Mouse (Mus musculus) right cerebral cortex, postnatal 4 days (tissue): ENCODE results near the gene Col6a1.

ENCODE experiments used
- DNase-seq: peaks from one replicate; pipeline ENCODE4 v3.0.0-alpha.2; 2022

Gene Col6a1

DNA sequence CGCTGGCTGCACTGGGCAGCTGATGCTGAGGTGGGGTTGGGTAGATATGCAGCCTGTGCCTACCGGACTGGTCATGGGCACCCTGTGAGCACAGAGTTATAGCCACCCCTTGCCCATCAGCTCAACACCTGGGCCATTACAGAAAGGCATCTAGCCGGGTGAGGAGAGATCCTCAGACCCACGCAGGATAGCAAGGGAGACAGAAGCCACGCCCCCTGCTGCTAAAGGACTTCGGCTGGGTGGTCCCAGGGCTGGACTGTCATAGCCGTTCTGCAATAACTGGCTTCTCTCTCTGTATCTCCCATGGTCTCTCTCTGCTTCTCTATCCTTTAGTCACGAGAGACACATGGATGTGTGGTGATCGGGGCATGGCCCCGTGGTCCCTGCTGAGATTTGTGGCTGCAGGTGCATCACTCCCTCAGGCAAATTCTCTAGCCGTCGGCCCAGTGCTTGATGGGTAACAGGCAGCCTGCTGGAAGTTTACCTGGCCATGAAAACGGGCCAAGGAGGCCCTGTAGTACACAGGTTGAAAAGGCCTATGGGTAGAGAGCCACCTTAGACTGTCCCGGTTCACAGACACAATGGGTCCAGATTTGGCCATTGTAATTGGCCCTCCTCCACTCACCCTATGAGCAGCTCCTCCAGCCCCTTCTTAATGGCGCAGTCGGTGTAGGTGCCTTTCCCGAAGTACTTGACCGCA lies 3.1 kb downstream of the Col6a1 start:
- no peak for DNase-seq

DNA sequence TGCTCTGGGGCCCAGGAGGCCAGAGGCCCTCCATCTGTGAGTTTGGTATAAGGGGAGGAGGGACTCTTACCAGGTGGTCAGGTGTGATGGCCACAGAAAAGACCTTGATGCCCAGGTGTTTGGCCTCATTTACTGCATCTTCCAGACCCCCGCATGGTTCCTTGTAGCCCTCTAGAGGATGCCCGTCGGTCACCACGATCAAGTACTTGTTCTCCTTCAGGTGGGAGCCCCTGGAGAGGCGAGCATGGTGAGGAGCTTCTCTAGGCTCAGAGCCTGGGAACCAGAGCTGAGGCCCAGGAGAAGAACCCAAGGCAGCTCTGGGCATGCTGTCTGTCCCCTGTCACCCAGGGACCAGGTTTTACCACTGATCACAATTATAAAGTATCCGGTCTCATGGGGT lies 4.2 kb downstream of the Col6a1 start:
- no peak for DNase-seq

DNA sequence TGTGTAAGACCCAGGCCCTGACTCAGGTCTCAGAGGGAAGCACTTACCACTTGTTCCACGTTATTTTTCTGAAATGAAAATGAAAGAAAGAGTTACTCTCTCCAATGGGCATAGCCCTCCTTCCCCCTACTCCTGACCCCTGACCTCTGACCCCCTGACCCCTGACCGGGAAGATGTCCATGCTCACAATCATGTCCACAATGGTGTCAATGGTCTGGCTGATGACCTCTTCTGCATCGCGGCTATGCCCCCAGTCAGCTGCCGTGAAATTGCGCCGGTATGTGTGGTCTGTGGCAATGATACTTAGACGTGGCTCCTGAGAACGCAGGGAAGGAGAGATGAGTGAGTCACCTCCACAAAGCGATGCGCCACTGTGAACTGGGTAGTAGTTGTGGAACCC lies 4.8 kb downstream of the Col6a1 start:
- no peak for DNase-seq

DNA sequence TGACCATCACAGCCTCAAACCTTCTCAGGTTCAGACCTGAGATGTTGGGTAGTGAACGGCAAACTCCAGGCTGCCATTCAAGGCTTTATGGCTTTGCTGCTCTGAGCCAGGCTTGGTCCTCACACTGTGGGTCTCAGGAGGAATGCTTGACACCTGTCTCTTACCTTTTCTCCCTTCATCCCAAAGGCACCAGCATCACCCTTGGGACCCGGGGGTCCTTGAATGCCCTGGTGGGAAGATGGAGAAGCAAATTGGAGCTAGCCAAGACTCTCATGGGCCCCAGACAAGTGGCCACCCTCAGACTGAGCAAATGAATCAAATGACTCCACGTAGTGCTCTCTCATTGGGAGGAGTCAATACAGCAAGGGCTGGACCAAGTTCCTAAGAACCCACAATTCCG lies 8.3 kb downstream of the Col6a1 start:
- no peak for DNase-seq

DNA sequence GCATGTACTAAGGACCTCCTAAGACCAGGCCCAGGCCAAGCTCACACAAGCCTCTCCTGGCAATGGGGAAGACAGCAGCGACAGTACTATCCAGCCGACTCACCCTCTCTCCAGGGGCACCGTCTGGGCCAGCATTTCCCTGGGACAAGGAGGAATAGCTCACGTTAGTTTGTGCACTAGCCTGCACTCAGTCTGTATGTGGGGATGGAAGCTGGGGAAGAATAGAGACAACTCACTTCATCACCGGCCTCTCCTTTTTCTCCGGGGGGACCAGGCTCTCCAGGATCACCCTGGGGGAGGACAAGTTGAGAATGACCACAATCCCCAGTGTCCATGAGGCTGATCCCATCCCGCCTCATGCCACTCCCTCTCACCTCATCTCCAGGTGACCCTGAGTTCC lies 8.9 kb downstream of the Col6a1 start:
- no peak for DNase-seq

DNA sequence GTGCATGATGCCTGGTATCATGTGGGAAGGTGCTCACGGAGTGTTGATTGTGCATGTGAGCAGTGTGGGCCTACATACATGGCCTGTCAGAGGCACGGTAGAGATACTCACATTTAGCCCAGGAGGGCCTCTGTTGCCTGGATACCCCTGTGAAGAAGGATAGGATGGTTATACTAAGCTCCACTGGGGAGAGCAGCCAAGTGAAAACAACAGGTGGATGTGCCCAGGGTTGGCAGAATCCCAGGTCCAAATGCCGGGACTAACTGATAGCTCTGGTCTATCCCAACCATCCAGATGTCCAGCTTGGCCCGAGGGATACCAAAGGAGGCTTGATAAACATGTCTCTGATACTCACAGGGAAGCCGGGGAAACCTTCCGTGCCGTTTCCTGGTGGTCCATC lies 11.7 kb downstream of the Col6a1 start:
- peak; percentile 23 for DNase-seq

DNA sequence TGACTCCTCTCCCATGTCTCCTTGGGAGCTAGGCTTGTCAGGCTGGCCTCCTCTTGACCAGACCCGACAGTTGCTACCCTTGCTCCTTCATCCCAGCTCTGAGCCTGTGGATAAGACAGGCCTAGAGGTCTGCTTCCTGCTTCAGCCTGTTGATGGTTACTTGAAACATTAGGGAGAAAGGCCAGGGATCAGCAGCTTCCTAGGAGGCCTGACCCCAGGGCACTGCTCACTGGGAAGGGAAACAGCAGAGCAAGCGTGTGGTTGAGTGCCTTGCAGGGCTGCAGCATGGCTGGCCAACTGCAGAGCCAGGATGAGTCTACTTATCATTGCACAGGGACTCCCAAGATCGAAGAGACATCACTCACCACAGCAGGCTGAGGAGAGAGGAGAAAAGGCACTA lies 13.5 kb downstream of the Col6a1 start:
- DNase-seq: no peak

DNA sequence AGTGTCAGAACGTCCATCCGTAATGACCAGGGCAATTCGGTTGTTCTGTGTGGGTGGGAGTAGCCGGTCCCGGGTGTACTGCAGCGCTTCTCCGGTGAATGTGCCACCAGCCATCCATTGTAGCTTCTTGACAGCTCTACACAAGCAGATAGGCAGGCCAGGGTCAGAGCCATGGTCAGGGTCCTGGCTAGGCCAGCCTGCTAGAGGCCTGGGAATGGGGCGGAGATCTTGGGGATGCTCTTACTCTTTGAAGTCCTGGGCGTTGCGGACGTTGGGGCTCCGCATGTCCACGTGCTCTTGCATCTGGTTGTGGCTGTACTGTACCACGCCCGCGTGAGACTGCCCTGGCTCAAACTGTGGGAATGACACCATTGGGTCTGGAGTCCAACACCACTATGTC lies 14.6 kb downstream of the Col6a1 start:
- DNase-seq: no peak

DNA sequence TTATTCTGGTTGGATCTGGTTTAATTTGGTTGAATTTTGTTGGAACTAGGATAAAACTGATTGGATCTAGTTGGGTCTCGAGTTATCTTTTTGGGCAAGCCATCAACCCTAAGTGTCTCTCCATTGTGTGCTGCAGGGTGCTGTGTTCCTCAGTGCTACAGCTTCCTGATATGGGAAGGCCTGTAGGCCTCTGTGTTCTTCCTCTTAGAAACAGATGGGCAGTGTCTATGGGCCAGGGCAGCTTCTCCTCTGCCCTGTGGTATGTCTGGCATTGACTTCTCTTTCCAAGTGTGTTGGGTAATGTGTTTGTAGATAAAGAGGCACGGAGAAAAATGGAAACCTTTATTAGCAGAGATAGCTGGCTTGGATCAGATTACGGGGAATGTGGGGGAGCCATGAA lies 17.5 kb downstream of the Col6a1 start:
- no peak for DNase-seq

DNA sequence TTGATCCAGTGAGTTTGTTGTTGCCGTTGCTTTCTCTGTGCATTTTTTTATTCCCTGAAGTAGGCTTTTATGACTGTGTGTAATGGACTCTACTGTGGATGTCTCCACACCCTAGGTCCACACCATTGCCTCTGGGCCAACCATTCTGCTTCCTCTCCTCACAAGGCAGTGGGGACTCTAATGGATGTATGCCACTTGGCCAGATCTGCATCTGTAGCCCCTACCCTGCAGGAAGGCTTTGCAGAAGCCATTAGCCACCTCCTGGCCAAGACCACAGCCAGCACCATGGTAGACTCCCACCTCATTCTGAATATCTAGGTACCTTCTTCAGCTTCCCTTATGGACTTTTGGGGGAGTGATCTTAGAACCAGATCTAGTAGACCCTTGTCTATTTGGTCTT lies 18.4 kb downstream of the Col6a1 start:
- DNase-seq: no peak

DNA sequence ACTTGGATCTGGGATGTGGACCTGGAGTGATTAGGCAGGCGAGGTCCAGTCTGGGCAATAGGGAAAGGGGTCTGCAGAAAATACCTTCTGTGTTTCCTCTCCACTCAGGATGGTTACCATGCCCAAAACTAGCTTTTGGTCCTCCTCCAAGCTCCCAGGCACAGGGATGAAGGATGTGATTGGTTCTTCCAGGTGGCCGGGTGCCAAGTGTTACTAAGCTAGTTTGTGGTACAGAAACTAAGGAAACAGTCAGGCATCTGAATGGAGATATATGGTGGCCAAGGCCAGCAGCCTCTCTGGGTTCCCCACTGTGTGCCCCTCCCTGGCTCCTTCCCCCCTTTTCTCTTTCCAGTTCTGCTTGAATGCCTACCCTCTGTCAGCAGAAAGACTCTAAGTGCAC lies 19.0 kb downstream of the Col6a1 start:
- no peak for DNase-seq

DNA sequence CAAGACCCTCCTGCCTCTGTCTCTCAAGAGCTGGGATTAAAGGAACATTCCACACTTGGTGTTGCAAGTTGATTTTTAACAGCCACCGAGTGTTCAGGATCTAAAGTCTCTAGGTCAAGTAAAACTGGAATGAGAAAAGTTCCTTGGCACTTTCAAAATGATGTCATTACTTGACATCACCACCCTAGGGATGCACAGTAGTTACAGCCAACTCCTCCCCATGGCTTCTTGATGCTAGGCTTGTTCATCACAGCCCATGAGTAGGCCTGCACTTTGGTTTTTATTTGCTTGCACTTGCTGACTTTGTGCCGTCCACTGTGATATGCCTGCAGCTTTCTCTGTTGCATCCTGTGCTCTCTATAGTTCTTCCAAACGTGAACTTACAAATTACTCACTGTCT lies 21.6 kb downstream of the Col6a1 start:
- no peak for DNase-seq

DNA sequence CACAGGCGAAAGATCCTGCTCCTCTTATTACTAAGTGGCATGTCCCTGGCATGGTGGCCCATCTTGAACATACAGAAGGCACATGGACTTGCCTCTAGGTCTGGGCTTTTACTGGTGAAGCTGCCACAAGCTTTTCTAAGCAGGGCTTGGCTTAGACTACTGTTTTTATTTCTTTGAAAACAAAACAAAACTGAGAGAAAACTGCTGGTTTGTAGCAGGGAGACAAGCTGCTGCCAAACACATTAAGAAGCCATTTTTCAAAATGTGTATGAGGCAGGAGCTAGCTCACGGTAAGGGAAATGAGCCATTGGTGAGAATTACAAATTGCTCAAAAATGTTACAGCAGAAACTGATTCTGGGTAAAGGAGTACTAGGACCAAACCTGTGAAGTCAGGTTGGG lies 24.5 kb downstream of the Col6a1 start:
- no peak for DNase-seq

DNA sequence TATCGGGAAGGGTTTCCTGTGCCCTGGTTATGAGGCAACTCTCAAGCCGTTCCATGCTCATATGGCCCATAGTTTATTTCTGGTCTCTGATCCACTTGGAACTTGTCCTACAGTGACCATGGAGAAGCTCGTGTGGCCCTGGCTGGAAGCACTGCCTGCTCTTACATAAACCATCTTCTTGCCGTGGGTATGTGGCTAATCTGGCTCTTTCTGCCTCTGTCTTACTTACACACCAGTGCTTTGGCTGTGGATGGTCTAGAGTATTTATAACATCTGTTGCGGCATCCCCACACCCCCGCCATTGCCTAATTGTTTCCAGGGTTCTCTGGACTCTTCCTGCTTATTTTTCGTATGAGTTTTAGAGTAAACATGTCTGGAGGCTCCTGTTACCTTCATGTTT lies 26.2 kb downstream of the Col6a1 start:
- no peak for DNase-seq

DNA sequence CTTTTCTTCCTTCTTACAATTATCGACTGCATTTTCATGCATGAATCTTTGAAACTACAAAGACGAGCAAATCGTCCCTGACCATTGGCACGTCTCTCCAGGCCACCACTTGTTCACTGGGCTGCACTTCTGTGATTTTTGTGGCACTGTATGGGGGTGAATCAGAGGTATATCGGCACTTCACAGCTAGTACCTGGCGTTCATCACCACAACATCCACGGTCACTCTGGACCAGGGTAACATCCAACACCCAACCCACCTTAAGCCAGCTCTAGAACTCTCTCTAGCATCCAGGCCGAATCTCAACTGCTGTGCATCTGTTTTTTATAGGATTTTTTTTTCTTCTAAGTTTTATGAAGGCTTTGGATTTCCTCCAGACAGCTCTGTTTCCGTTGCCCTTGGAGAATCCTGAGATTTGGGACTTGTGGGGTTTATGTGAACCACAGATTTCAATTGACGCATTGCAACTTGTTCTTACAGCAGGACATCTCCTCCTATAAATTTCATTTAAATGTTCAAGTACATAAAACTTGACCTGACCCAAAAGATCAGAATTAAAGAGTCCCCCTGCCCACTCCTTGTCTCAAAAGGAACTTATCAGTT lies 30.6 kb downstream of the Col6a1 start:
- DNase-seq: no peak

DNA sequence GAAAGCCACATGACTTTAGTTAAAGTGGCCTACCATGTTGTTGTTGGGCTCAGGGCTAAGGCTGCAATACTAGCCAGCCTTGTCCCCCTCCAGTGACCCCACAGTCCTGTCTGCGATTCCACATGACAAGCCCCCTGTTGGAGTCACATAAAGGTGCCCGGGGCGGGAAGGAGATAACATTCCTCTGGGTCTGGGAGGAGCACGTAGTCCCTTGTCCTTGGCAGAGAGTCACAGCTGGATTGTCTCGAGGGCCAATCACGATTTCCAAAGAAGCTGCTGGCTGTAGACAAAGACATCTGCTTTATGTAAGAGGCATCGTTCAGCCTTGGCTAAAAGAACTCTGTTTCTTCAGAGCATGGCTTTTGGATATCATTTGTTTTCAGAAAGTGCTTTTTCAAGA lies 31.2 kb downstream of the Col6a1 start:
- DNase-seq: no peak

DNA sequence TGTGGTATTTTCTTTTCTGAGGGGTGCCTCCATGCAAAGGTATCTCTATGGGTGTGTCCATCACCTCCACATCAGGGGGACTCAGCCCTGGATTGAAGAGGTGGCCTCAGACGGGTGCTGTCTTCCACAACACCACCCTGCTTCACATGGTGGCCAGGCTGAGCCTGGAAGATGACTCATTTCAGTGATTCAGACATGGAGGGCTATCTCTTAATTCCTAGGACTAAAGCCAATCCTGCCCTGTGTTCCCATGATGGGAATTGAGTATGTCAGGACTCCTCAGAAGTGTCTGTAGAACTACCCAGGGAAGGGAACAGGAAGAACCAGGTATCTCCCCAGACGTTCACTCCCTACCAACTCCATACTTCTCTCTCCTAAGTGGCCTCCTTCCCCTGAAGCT lies 32.5 kb downstream of the Col6a1 start:
- DNase-seq: no peak

DNA sequence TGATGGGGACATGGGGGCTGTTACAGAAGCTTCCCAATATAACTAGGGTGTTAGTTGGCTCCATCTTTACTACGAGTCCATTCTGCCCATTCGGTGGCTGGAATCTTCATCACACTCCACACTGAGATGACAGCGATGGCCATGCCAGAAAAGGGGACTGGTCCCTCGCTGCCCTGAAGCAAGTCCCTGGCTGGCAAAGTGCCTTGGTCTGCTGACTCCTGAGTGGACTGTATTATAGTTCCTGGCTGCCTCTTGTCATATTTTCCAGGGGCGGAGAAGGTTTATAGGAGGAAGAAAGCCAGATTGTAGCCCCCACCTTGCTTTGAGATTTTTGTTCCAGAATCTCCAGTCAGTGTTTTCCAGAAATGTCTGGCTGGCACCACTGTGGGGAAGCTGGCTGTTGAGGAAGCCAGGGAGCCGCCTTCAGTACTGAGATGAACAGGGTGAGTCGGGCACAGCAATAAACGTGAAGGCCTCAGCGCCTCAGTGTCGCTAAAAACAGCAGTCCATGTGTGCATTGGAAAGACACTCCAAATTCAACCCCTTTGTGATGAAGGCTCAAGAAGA lies 40.4 kb downstream of the Col6a1 start:
- no peak for DNase-seq

DNA sequence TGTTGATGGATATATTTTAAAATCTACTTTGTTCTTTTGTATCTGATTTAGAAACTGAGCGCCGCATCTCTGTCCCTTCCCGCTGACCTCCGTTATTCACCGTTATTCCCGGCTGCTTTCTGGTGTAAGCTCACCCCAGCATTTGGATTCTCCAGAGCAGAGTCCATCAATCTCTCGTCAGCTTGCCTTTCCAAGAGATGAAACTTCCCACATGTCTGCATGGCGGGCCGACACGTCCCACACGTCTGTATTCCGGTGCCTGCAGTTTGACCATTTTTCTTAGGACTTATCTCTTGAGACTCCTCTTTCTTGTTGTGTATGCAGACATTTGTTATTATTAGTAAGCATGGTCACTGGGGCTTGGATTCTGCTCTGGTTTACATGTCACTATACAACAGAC lies 42.0 kb downstream of the Col6a1 start:
- DNase-seq: no peak

DNA sequence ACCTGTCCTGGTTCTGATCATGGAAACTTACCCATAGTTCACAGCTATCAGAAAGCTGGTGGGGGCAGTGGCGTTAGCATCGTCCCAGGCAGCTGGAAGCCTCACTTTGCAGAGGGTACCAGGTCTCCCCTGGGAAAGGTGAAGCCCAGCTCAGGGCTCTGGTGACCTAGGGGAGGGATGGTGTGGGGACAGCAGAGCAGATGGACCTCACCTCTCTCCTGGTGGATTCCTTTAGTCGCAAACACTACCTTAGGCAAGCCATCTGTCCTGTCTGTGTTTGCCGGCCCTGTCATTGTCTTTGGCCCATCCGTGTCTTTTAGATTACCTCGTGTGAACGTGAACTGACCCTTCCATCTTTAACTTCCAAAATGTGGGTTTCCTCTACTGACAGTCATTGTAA lies 42.5 kb downstream of the Col6a1 start:
- no peak for DNase-seq

DNA sequence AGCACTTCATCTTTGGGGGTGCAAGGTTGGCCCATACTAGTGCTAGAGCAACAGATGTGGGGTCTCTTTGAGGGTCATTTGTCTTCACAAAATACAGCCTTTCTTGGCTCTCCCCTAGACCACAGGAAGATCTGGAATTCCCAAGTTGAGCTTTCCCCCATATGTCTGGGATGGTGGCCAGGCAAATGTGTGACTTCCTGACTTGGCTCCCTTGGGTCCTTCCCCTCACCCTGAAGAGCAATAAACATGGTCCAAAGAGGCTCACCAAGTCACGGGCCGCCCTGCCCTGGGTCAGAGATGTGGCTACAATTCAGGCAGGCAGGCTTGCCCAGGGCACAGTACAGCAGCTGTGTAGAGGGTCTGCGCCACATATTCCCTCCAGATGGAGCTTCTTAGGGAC lies 44.1 kb downstream of the Col6a1 start:
- DNase-seq: no peak

DNA sequence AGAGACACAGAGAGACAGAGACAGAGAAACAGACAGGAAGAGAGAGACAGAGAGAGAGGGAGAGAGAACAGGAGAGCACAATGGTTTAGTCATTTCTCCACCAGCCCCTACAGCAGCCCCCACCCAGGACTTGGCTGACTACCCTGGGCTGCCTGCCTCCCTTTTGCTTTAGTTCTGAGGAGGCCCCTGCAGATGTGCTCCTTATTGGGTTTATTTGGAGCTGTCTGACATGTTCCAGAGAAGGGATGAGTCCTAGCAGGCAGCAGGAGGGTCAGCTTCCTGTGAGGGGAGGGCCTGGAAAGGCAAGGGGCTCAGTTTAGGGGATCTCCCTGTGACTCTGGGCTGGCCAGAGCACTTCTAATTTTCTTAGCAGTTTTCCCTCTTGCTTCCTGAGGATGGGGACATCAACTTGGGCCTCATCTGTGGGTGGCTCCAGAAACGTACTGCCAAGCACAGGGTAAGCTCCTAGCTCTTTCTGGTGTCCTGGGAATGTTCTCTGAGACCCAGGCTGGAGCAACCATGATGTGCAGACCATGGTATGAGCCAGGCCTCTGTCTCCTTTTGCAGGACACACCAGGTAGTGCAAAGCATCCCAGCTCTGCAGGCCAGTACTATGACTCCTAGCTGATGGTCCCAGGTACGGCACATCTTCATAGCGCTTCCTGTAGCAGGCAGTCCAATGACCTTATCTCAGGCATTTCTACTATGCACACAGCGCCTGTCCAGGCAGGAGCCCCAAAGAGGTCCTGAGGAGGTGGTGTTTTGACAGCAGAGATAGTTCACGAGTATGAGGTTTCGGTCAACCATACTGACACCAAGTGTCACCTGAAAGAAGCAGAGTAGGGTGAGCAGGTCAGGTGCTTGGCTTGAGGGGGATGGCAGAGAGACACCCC lies 45.0 kb downstream of the Col6a1 start:
- DNase-seq: no peak

DNA sequence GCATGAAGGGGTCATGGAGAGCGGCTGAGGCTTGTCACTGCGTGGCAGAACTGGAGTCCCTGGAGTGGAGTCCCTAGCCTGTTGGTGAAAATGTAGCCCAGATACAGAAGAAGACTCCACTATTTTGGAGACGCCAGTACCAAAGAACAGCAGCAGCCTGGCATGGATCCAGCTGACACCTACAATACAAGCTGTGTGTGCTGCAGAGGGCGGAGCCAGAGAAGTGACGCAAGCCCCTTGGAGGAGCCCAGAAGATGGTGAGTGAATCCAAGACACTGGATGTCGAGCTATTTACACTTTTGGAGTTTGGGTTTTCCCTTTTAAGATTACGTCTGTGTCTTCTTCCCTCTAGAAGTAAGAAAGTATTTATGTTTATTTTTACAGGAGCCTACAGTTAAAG lies 47.8 kb downstream of the Col6a1 start:
- peak; percentile 27 for DNase-seq

DNA sequence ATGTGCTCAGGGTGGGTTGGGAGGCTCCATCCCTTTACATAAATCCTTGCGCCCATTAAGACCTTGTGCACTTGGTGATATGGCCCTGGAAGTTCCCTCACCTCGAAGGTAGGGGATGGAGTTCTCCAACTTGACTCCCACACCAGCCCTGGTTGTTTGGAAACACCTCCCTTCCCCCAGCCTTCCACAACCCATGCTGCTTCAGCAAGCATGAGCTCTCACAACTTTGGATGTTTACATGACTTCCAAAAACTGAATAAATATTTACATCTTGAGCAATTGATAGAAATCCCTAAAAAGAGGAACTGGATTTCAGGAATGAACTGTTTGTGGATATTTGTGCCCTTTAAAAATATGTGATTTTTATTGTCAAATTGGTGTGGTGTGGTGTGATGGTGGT lies 50.7 kb downstream of the Col6a1 start:
- no peak for DNase-seq
